Mouse (Mus musculus) embryonic facial prominence, embryonic 12.5 days (tissue): Measurements from ENCODE around the gene Kcnk18. TPM values are rescaled to one million over a fixed set of nuclear protein-coding genes. Genes with fewer than 3 reads are reported as not detected.

Source experiments
- ATAC-seq: fragments of 200-750 bp; cut with Nextera tagmentation; 2 replicates; pipeline ENCODE4 v1.8.0; 2017; ENCODE audit not compliant: insufficient number of reproducible peaks, insufficient read depth, low FRiP score, low TSS enrichment
- H3K27ac ChIP-seq: fragments of 300-500 bp; sonication (generic); 2 replicates; pipeline ENCODE4 v1.5.1; 2016; ENCODE audit warnings: mild to moderate bottlenecking
- H3K27me3 ChIP-seq: fragments of 300-500 bp; sonication (generic); 2 replicates; pipeline ENCODE4 v1.6.1; 2016; ENCODE audit warnings: mild to moderate bottlenecking, moderate library complexity
- H3K36me3 ChIP-seq: fragments of 300-500 bp; sonication (generic); 2 replicates; pipeline ENCODE4 v1.6.1; 2016; ENCODE audit warnings: mild to moderate bottlenecking
- H3K4me1 ChIP-seq: fragments of 300-500 bp; sonication (generic); 2 replicates; pipeline ENCODE4 v1.6.1; 2016
- H3K4me2 ChIP-seq: fragments of 300-500 bp; sonication (generic); replicated peaks from 2 replicates; pipeline ENCODE4 v1.6.1; 2016; ENCODE audit warnings: mild to moderate bottlenecking, moderate library complexity
- H3K4me3 ChIP-seq: fragments of 300-500 bp; sonication (generic); 2 replicates; pipeline ENCODE4 v1.5.1; 2016; ENCODE audit warnings: mild to moderate bottlenecking
- H3K9ac ChIP-seq: fragments of 300-500 bp; sonication (generic); 2 replicates; pipeline ENCODE4 v1.6.1; 2016; ENCODE audit warnings: mild to moderate bottlenecking, moderate library complexity
- H3K9me3 ChIP-seq: fragments of 300-500 bp; sonication (generic); 2 replicates; pipeline ENCODE4 v1.6.1; 2016; ENCODE audit warnings: mild to moderate bottlenecking, moderate library complexity
- WGBS: fragments of 180-500 bp; shearing (Covaris S2); methylation state at CpG from one replicate; pipeline ENCODE4 v1.1.7; 2016; 5-methylcytosine and 5-hydroxymethylcytosine counted together
- polyA plus RNA-seq: library from polyadenylated mRNA; unstranded; fragments of >200 nt; fragmentation: Nextera tagmentation; extraction: Ambion mirVana; gene quantifications from 2 replicates; pipeline ENCODE4 v1.2.1, GENCODE M21; 2016

The Kcnk18 gene
- polyA plus RNA-seq, 1 experiment from 2014 or later, result not detected

GRCm38 (mm10) chr19:59260718-59261442 is 41.9 kb downstream of the Kcnk18 start, which contains the start of gene Slc18a2:
Gene Slc18a2 (plus strand): TSS chr19:59260896.
- peak within 1 kb of the TSS; percentile 87 for H3K4me2 ChIP-seq
- peaks cover 14% of the 10 kb centered on the region; the same call in 1 of the 2 replicates for H3K4me1 ChIP-seq
- H3K36me3 ChIP-seq, result no peaks in the 10 kb centered on the region
- H3K27me3 ChIP-seq, result peaks cover 27% of the 10 kb centered on the region; the same call in 1 of the 2 replicates
- H3K4me3 ChIP-seq, result peak within 1 kb of the TSS; percentile 41
- 1% methylated on average over 55 of the region's 55 CpGs for WGBS
- peak; percentile 81 for ATAC-seq
- no peaks in the 10 kb centered on the region for H3K9me3 ChIP-seq
- peak within 1 kb of the TSS; percentile 21; the same call in 1 of the 2 replicates for H3K9ac ChIP-seq
- H3K27ac ChIP-seq, result no peak within 1 kb of the TSS

GRCm38 (mm10) chr19:59261604-59262003 is 42.6 kb downstream of the Kcnk18 start:
- H3K9ac ChIP-seq, result no peak overlapping the region
- H3K9me3 ChIP-seq, result no peaks in the 10 kb centered on the region
- H3K4me1 ChIP-seq, result peaks cover 16% of the 10 kb centered on the region; the same call in 1 of the 2 replicates
- H3K4me2 ChIP-seq, result peak overlapping the region; percentile 87
- no peaks in the 10 kb centered on the region for H3K36me3 ChIP-seq
- WGBS, result 31% methylated on average over 7 of the region's 7 CpGs
- H3K27ac ChIP-seq, result no peak overlapping the region
- no peak for ATAC-seq
- peaks cover 27% of the 10 kb centered on the region; the same call in 1 of the 2 replicates for H3K27me3 ChIP-seq
- H3K4me3 ChIP-seq, result peak overlapping the region; percentile 41

GRCm38 (mm10) chr19:59263171-59263570 is 44.2 kb downstream of the Kcnk18 start:
- H3K27me3 ChIP-seq, result peaks cover 27% of the 10 kb centered on the region; the same call in 1 of the 2 replicates
- H3K4me3 ChIP-seq, result no peak overlapping the region
- no peaks in the 10 kb centered on the region for H3K36me3 ChIP-seq
- ATAC-seq, result no peak
- no peak overlapping the region for H3K27ac ChIP-seq
- H3K4me2 ChIP-seq, result no peak overlapping the region
- no peak overlapping the region for H3K9ac ChIP-seq
- WGBS, result 88% methylated on average over 9 of the region's 9 CpGs
- peaks cover 28% of the 10 kb centered on the region; the same call in 1 of the 2 replicates for H3K4me1 ChIP-seq
- H3K9me3 ChIP-seq, result no peaks in the 10 kb centered on the region

- 66% methylated on average over 9 of the region's 9 CpGs for WGBS
- Histone ChIP-seq H3K27me3 (peaks cover 27% of the 10 kb centered on the region; the same call in 1 of the 2 replicates), H3K4me2 (no peak overlapping the region), H3K4me3 (no peak overlapping the region), H3K27ac (no peak overlapping the region), H3K9me3 (no peaks in the 10 kb centered on the region), H3K9ac (no peak overlapping the region), H3K4me1 (peaks cover 28% of the 10 kb centered on the region; the same call in 1 of the 2 replicates), H3K36me3 (no peaks in the 10 kb centered on the region)
- ATAC-seq, result no peak
Observed at GRCm38 (mm10) chr19:59264838-59265532, 46.0 kb downstream of the Kcnk18 start.

- no peak overlapping the region for H3K4me3 ChIP-seq
- H3K36me3 ChIP-seq, result no peaks in the 10 kb centered on the region
- H3K27me3 ChIP-seq, result peaks cover 18% of the 10 kb centered on the region; the same call in 1 of the 2 replicates
- no peak for ATAC-seq
- H3K4me1 ChIP-seq, result peaks cover 20% of the 10 kb centered on the region; the same call in 1 of the 2 replicates
- 70% methylated on average over 6 of the region's 6 CpGs for WGBS
- H3K27ac ChIP-seq, result no peak overlapping the region
- no peak overlapping the region for H3K9ac ChIP-seq
- H3K4me2 ChIP-seq, result no peak overlapping the region
- no peaks in the 10 kb centered on the region for H3K9me3 ChIP-seq
Observed at GRCm38 (mm10) chr19:59265907-59266306, 46.9 kb downstream of the Kcnk18 start.

GRCm38 (mm10) chr19:59267417-59267963 is 48.5 kb downstream of the Kcnk18 start:
- Histone ChIP-seq H3K4me3 (no peak overlapping the region), H3K9ac (no peak overlapping the region), H3K27me3 (peaks cover 7% of the 10 kb centered on the region; the same call in 1 of the 2 replicates), H3K27ac (0 out of 2 replicates have a peak overlapping the region, but pooled peaks have one; percentile 4), H3K4me2 (0 out of 2 replicates have a peak overlapping the region, but pooled peaks have one; percentile 1), H3K4me1 (peaks cover 16% of the 10 kb centered on the region; the same call in 1 of the 2 replicates), H3K36me3 (no peaks in the 10 kb centered on the region), H3K9me3 (no peaks in the 10 kb centered on the region)
- no peak for ATAC-seq
- WGBS, result 10% methylated on average over 5 of the region's 5 CpGs

GRCm38 (mm10) chr19:59273190-59273589 is 54.2 kb downstream of the Kcnk18 start:
- no peak for ATAC-seq
- Histone ChIP-seq H3K27me3 (no peaks in the 10 kb centered on the region), H3K4me3 (no peak overlapping the region), H3K9me3 (no peaks in the 10 kb centered on the region), H3K36me3 (no peaks in the 10 kb centered on the region), H3K4me1 (no peaks in the 10 kb centered on the region), H3K4me2 (no peak overlapping the region), H3K27ac (no peak overlapping the region), H3K9ac (no peak overlapping the region)
- WGBS, result 90% methylated on average over 7 of the region's 7 CpGs

GRCm38 (mm10) chr19:59276354-59276753 is 57.3 kb downstream of the Kcnk18 start:
- H3K4me1 ChIP-seq, result no peaks in the 10 kb centered on the region
- no peak overlapping the region for H3K9ac ChIP-seq
- WGBS, result 80% methylated on average over 7 of the region's 7 CpGs
- H3K27me3 ChIP-seq, result no peaks in the 10 kb centered on the region
- H3K9me3 ChIP-seq, result no peaks in the 10 kb centered on the region
- H3K4me3 ChIP-seq, result no peak overlapping the region
- 0 out of 2 replicates have a peak, but pooled peaks have one; percentile 15 for ATAC-seq
- H3K4me2 ChIP-seq, result no peak overlapping the region
- no peak overlapping the region for H3K27ac ChIP-seq
- H3K36me3 ChIP-seq, result no peaks in the 10 kb centered on the region

- no peak overlapping the region for H3K27ac ChIP-seq
- H3K4me3 ChIP-seq, result no peak overlapping the region
- no peaks in the 10 kb centered on the region for H3K4me1 ChIP-seq
- ATAC-seq, result no peak
- H3K4me2 ChIP-seq, result no peak overlapping the region
- H3K9me3 ChIP-seq, result no peaks in the 10 kb centered on the region
- H3K9ac ChIP-seq, result no peak overlapping the region
- no peaks in the 10 kb centered on the region for H3K36me3 ChIP-seq
- H3K27me3 ChIP-seq, result no peaks in the 10 kb centered on the region
Observed at GRCm38 (mm10) chr19:59280841-59281240, 61.8 kb downstream of the Kcnk18 start.

- Histone ChIP-seq H3K9me3 (no peaks in the 10 kb centered on the region), H3K36me3 (no peaks in the 10 kb centered on the region), H3K27me3 (no peaks in the 10 kb centered on the region), H3K4me3 (no peak overlapping the region), H3K9ac (no peak overlapping the region), H3K4me1 (no peaks in the 10 kb centered on the region), H3K4me2 (no peak overlapping the region), H3K27ac (no peak overlapping the region)
- ATAC-seq, result no peak
- WGBS, result 86% methylated on average over 3 of the region's 3 CpGs
Observed at GRCm38 (mm10) chr19:59282001-59282400, 63.0 kb downstream of the Kcnk18 start.
